Mouse (Mus musculus) stomach, embryonic 14.5 days (tissue): Measurements from ENCODE around the gene Lpcat2. TPM values are rescaled to one million over a fixed set of nuclear protein-coding genes. Genes with fewer than 3 reads are reported as not detected.
A peak's percentile ranks its signal among the peaks of the same experiment; 100 is the strongest.

Experiments
- ATAC-seq: fragments of 200-750 bp; cut with Nextera tagmentation; 2 replicates; pipeline ENCODE4 v1.8.0; 2017; ENCODE audit warnings: low read depth, moderate TSS enrichment; ENCODE audit not compliant: insufficient number of reproducible peaks, insufficient read depth, low FRiP score
- H3K27ac ChIP-seq: fragments of 300-500 bp; sonication (generic); 2 replicates; pipeline ENCODE4 v1.5.1; 2014; ENCODE audit warnings: mild to moderate bottlenecking, low read length, moderate library complexity, mixed read lengths
- H3K27me3 ChIP-seq: fragments of 300-500 bp; sonication (generic); 2 replicates; pipeline ENCODE4 v1.6.1; 2014; ENCODE audit warnings: low read length, control low read depth, mixed read lengths; ENCODE audit not compliant: control insufficient read depth, insufficient read depth
- H3K36me3 ChIP-seq: fragments of 300-500 bp; sonication (generic); 2 replicates; pipeline ENCODE4 v1.6.1; 2014; ENCODE audit warnings: mild to moderate bottlenecking, control low read depth, low read length, moderate library complexity, mixed read lengths; ENCODE audit not compliant: control insufficient read depth, insufficient read depth
- H3K4me1 ChIP-seq: fragments of 300-500 bp; sonication (generic); 2 replicates; pipeline ENCODE4 v1.6.1; 2014; ENCODE audit warnings: low read length, control low read depth, mixed read lengths; ENCODE audit not compliant: control insufficient read depth, insufficient read depth
- H3K4me2 ChIP-seq: fragments of 300-500 bp; sonication (generic); replicated peaks from 2 replicates; pipeline ENCODE4 v1.6.1; 2014; ENCODE audit warnings: low read depth, low read length, control low read depth
- H3K4me3 ChIP-seq: fragments of 300-500 bp; sonication (generic); 2 replicates; pipeline ENCODE4 v1.5.1; 2014; ENCODE audit warnings: low read depth, low read length, control low read depth
- H3K9ac ChIP-seq: fragments of 300-500 bp; sonication (generic); replicated peaks from 2 replicates; pipeline ENCODE4 v1.6.1; 2014; ENCODE audit warnings: low read depth, mild to moderate bottlenecking, control low read depth, low read length, moderate library complexity, mixed read lengths
- H3K9me3 ChIP-seq: fragments of 300-500 bp; sonication (generic); 2 replicates; pipeline ENCODE4 v1.6.1; 2016; ENCODE audit warnings: low read depth, low read length, control low read depth; ENCODE audit not compliant: control insufficient read depth
- WGBS: fragments of 180-500 bp; shearing (Covaris S2); extraction: QIAGEN DNeasy Blood & Tissue Kit; methylation state at CpG from one replicate; pipeline ENCODE4 v1.1.7; 2014; 5-methylcytosine and 5-hydroxymethylcytosine counted together
- polyA plus RNA-seq: library from polyadenylated mRNA; unstranded; fragments of >200 nt; fragmentation: Nextera tagmentation; extraction: Ambion mirVana; gene quantifications from 2 replicates; pipeline ENCODE4 v1.2.1, GENCODE M21; 2014

Gene Lpcat2
- polyA plus RNA-seq, 1 experiment from 2014 or later, result 12.6 TPM

- 44% methylated on average over 9 of the region's 9 CpGs for WGBS
- Histone ChIP-seq H3K9ac (no peak overlapping the region), H3K27me3 (no peaks in the 10 kb centered on the region), H3K4me3 (no peak overlapping the region), H3K27ac (no peak overlapping the region), H3K36me3 (peaks cover 16% of the 10 kb centered on the region), H3K4me1 (peaks cover 20% of the 10 kb centered on the region; the same call in 1 of the 2 replicates), H3K9me3 (no peaks in the 10 kb centered on the region), H3K4me2 (no peak overlapping the region)
- no peak for ATAC-seq
These were observed 7.8 kb upstream of the Lpcat2 start for GRCm38 (mm10) chr8:92847299-92847698.

- no peak for ATAC-seq
- no peaks in the 10 kb centered on the region for H3K27me3 ChIP-seq
- H3K4me1 ChIP-seq, result peaks cover 32% of the 10 kb centered on the region
- peaks cover 11% of the 10 kb centered on the region for H3K36me3 ChIP-seq
- H3K4me3 ChIP-seq, result no peak overlapping the region
- WGBS, result 53% methylated on average over 6 of the region's 6 CpGs
- H3K27ac ChIP-seq, result peak overlapping the region; percentile 30; the same call in 1 of the 2 replicates
- no peaks in the 10 kb centered on the region for H3K9me3 ChIP-seq
- H3K9ac ChIP-seq, result no peak overlapping the region
- H3K4me2 ChIP-seq, result no peak overlapping the region
These were observed 5.9 kb upstream of the Lpcat2 start for GRCm38 (mm10) chr8:92849261-92849660.

GRCm38 (mm10) chr8:92850239-92850638 is 4.9 kb upstream of the Lpcat2 start:
- ATAC-seq, result peak; percentile 48; the same call in 1 of the 2 replicates
- H3K4me1 ChIP-seq, result peaks cover 32% of the 10 kb centered on the region

GRCm38 (mm10) chr8:92851381-92851780 is 3.8 kb upstream of the Lpcat2 start:
- WGBS, result 71% methylated on average over 3 of the region's 3 CpGs
- Histone ChIP-seq H3K4me3 (no peak overlapping the region), H3K9ac (no peak overlapping the region), H3K4me1 (peaks cover 28% of the 10 kb centered on the region), H3K4me2 (no peak overlapping the region), H3K27me3 (no peaks in the 10 kb centered on the region), H3K36me3 (peaks cover 3% of the 10 kb centered on the region), H3K9me3 (no peaks in the 10 kb centered on the region), H3K27ac (no peak overlapping the region)
- ATAC-seq, result no peak

More at GRCm38 (mm10) chr8:92850239-92850638, 4.9 kb upstream of the Lpcat2 start:
- Histone ChIP-seq H3K9me3 (no peaks in the 10 kb centered on the region), H3K9ac (no peak overlapping the region), H3K4me2 (no peak overlapping the region), H3K4me3 (no peak overlapping the region), H3K27me3 (no peaks in the 10 kb centered on the region), H3K27ac (no peak overlapping the region; the same call in 1 of the 2 replicates), H3K36me3 (peaks cover 10% of the 10 kb centered on the region)
- WGBS, result 68% methylated on average over 4 of the region's 4 CpGs

- H3K4me2 ChIP-seq, result no peak overlapping the region
- H3K36me3 ChIP-seq, result no peaks in the 10 kb centered on the region; the same call in none of the 2 replicates
- peaks cover 22% of the 10 kb centered on the region for H3K4me1 ChIP-seq
- H3K9ac ChIP-seq, result no peak overlapping the region
- H3K27ac ChIP-seq, result no peak overlapping the region
- no peak overlapping the region for H3K4me3 ChIP-seq
- no peaks in the 10 kb centered on the region for H3K27me3 ChIP-seq
- H3K9me3 ChIP-seq, result no peaks in the 10 kb centered on the region
- WGBS, result 31% methylated on average over 18 of the region's 18 CpGs
- no peak for ATAC-seq
These were observed 1.8 kb upstream of the Lpcat2 start for GRCm38 (mm10) chr8:92853188-92853983.

GRCm38 (mm10) chr8:92854673-92855072 is 466 bp upstream of the Lpcat2 start:
- no peak overlapping the region for H3K9ac ChIP-seq
- H3K4me1 ChIP-seq, result peaks cover 18% of the 10 kb centered on the region
- no peaks in the 10 kb centered on the region for H3K27me3 ChIP-seq
- H3K4me2 ChIP-seq, result peak overlapping the region; percentile 82; the same call in 1 of the 2 replicates
- no peaks in the 10 kb centered on the region for H3K9me3 ChIP-seq
- H3K36me3 ChIP-seq, result no peaks in the 10 kb centered on the region
- WGBS, result 84% methylated on average over 3 of the region's 3 CpGs
- H3K4me3 ChIP-seq, result no peak overlapping the region
- H3K27ac ChIP-seq, result no peak overlapping the region
- ATAC-seq, result 0 out of 2 replicates have a peak, but pooled peaks have one; percentile 19

- no peaks in the 10 kb centered on the region for H3K36me3 ChIP-seq
- no peak overlapping the region for H3K27ac ChIP-seq
- no peaks in the 10 kb centered on the region for H3K27me3 ChIP-seq
- H3K4me1 ChIP-seq, result peaks cover 12% of the 10 kb centered on the region
- no peak overlapping the region for H3K9ac ChIP-seq
- WGBS, result 80% methylated on average over 7 of the region's 7 CpGs
- no peaks in the 10 kb centered on the region for H3K9me3 ChIP-seq
- H3K4me3 ChIP-seq, result no peak overlapping the region; the same call in 1 of the 2 replicates
- H3K4me2 ChIP-seq, result peak overlapping the region; percentile 82
- no peak for ATAC-seq
These were observed 1.3 kb downstream of the Lpcat2 start for GRCm38 (mm10) chr8:92856273-92856986.

GRCm38 (mm10) chr8:92858475-92859182 is 3.5 kb downstream of the Lpcat2 start:
- H3K4me3 ChIP-seq, result no peak overlapping the region
- no peaks in the 10 kb centered on the region for H3K27me3 ChIP-seq
- no peaks in the 10 kb centered on the region for H3K36me3 ChIP-seq
- no peak for ATAC-seq
- H3K4me1 ChIP-seq, result peaks cover 2% of the 10 kb centered on the region; the same call in 1 of the 2 replicates
- H3K9me3 ChIP-seq, result no peaks in the 10 kb centered on the region
- WGBS, result 86% methylated on average over 14 of the region's 14 CpGs
- H3K27ac ChIP-seq, result no peak overlapping the region
- H3K9ac ChIP-seq, result no peak overlapping the region
- H3K4me2 ChIP-seq, result no peak overlapping the region
